Mouse (Mus musculus) liver, adult 2 months (tissue): ENCODE measurements at regions not wholly inside any gene's neighbourhood (a gene's known extent, or its start where the extent isn't known, plus 50 kb on each side); places are given as distances from the start of the nearest gene placed in this dataset.

Source experiments
- CTCF ChIP-seq: fragments of 200-500 bp; IDR thresholded peaks from 2 replicates; pipeline ENCODE4 v1.5.1; 2011; ENCODE audit warnings: low read depth, low read length, control low read depth
- POLR2A ChIP-seq: fragments of 200-500 bp; IDR thresholded peaks from 2 replicates; pipeline ENCODE4 v1.6.1; 2011; ENCODE audit warnings: low read length, control low read depth; ENCODE audit not compliant: insufficient read depth; ENCODE audit errors: extremely low read depth

DNA sequence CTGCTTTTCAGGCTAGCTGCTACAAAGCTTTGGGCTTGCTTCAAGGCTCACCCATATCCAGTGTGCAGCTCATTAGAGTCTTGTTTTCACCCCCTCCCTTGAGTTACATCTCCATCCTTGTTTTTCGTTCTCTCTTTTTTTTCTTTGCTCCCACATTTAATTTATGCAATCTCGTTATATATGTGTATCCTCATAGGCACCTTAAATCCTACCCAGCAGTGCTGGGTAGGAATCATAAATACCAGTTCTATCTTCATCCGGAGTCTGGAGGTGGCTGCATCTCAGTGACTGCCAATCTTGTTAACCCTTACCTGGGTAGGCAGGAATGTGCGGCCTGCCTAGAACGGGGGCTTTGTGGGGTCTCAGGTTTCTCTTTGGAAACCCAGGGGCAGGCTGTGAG is 74.0 kb upstream of the Adamts2 start:
- TF ChIP-seq POLR2A (no peak), CTCF (no peak)
